Mouse (Mus musculus): ENCODE measurements around the gene Arhgap24. TPM values are rescaled to one million over a fixed set of nuclear protein-coding genes. Genes with fewer than 3 reads are reported as not detected.
A peak's percentile ranks its signal among the peaks of the same experiment; 100 is the strongest.

Gene Arhgap24
- polyA plus RNA-seq, 1 experiment from 2014 or later = 11.3 TPM

- no peaks in the 10 kb centered on the region; the same call in 1 of the 2 replicates for H3K4me1 ChIP-seq (ENCODE audit: control insufficient read depth, insufficient read depth, low read length)
- 54% methylated on average over 4 of the region's 4 CpGs for WGBS
These were observed 293.3 kb downstream of the Arhgap24 start for GRCm38 (mm10) chr5:102774500-102774899.

GRCm38 (mm10) chr5:102777255-102777654 lies 296.1 kb downstream of the Arhgap24 start:
- H3K27me3 ChIP-seq (replicated peaks; ENCODE audit: control insufficient read depth, insufficient read depth, low read length) = no peaks in the 10 kb centered on the region
- H3K36me3 ChIP-seq (ENCODE audit: control insufficient read depth, insufficient read depth, low read length) = no peaks in the 10 kb centered on the region
- H3K4me2 ChIP-seq (ENCODE audit: low read depth, low read length) = no peak overlapping the region
- ATAC-seq = no peak
- no peak overlapping the region for H3K9ac ChIP-seq (ENCODE audit: low read depth, low read length)
- 95% methylated on average over 9 of the region's 9 CpGs for WGBS
- no peaks in the 10 kb centered on the region for H3K4me1 ChIP-seq (ENCODE audit: control insufficient read depth, insufficient read depth, low read length)
- H3K4me3 ChIP-seq (ENCODE audit: low read length) = no peak overlapping the region
- no peak overlapping the region for H3K27ac ChIP-seq (ENCODE audit: low read length)
- H3K9me3 ChIP-seq (ENCODE audit: control insufficient read depth, low read length) = no peaks in the 10 kb centered on the region

More at GRCm38 (mm10) chr5:102774500-102774899, 293.3 kb downstream of the Arhgap24 start:
- no peak for ATAC-seq
- H3K4me2 ChIP-seq (ENCODE audit: low read depth, low read length) = no peak overlapping the region
- H3K4me3 ChIP-seq (ENCODE audit: low read length) = no peak overlapping the region
- H3K9me3 ChIP-seq (ENCODE audit: control insufficient read depth, low read length) = no peaks in the 10 kb centered on the region
- H3K27me3 ChIP-seq (replicated peaks; ENCODE audit: control insufficient read depth, insufficient read depth, low read length) = no peaks in the 10 kb centered on the region
- no peak overlapping the region for H3K27ac ChIP-seq (ENCODE audit: low read length)
- H3K9ac ChIP-seq (ENCODE audit: low read depth, low read length) = no peak overlapping the region
- no peaks in the 10 kb centered on the region for H3K36me3 ChIP-seq (ENCODE audit: control insufficient read depth, insufficient read depth, low read length)

GRCm38 (mm10) chr5:102777852-102778251 lies 296.7 kb downstream of the Arhgap24 start:
- Histone ChIP-seq H3K27me3 (replicated peaks; ENCODE audit: control insufficient read depth, insufficient read depth, low read length) (no peaks in the 10 kb centered on the region), H3K9me3 (ENCODE audit: control insufficient read depth, low read length) (no peaks in the 10 kb centered on the region), H3K9ac (ENCODE audit: low read depth, low read length) (no peak overlapping the region), H3K4me1 (ENCODE audit: control insufficient read depth, insufficient read depth, low read length) (no peaks in the 10 kb centered on the region), H3K4me2 (ENCODE audit: low read depth, low read length) (no peak overlapping the region), H3K4me3 (ENCODE audit: low read length) (no peak overlapping the region), H3K27ac (ENCODE audit: low read length) (no peak overlapping the region), H3K36me3 (ENCODE audit: control insufficient read depth, insufficient read depth, low read length) (no peaks in the 10 kb centered on the region)
- 70% methylated on average over 9 of the region's 9 CpGs for WGBS
- ATAC-seq = no peak

- Histone ChIP-seq H3K27me3 (replicated peaks; ENCODE audit: control insufficient read depth, insufficient read depth, low read length) (no peaks in the 10 kb centered on the region), H3K4me3 (ENCODE audit: low read length) (no peak overlapping the region), H3K36me3 (ENCODE audit: control insufficient read depth, insufficient read depth, low read length) (no peaks in the 10 kb centered on the region), H3K9ac (ENCODE audit: low read depth, low read length) (no peak overlapping the region), H3K4me2 (ENCODE audit: low read depth, low read length) (no peak overlapping the region), H3K9me3 (ENCODE audit: control insufficient read depth, low read length) (no peaks in the 10 kb centered on the region), H3K4me1 (ENCODE audit: control insufficient read depth, insufficient read depth, low read length) (no peaks in the 10 kb centered on the region), H3K27ac (ENCODE audit: low read length) (no peak overlapping the region)
- no peak for ATAC-seq
- 70% methylated on average over 5 of the region's 5 CpGs for WGBS
These were observed 297.1 kb downstream of the Arhgap24 start for GRCm38 (mm10) chr5:102778253-102778652.

- H3K4me1 ChIP-seq (ENCODE audit: control insufficient read depth, insufficient read depth, low read length) = no peaks in the 10 kb centered on the region
- no peak overlapping the region for H3K27ac ChIP-seq (ENCODE audit: low read length)
- H3K36me3 ChIP-seq (ENCODE audit: control insufficient read depth, insufficient read depth, low read length) = no peaks in the 10 kb centered on the region
- H3K4me3 ChIP-seq (ENCODE audit: low read length) = no peak overlapping the region
- no peaks in the 10 kb centered on the region for H3K27me3 ChIP-seq (replicated peaks; ENCODE audit: control insufficient read depth, insufficient read depth, low read length)
- no peaks in the 10 kb centered on the region for H3K9me3 ChIP-seq (ENCODE audit: control insufficient read depth, low read length)
- no peak overlapping the region for H3K4me2 ChIP-seq (ENCODE audit: low read depth, low read length)
- ATAC-seq = peak; percentile 33; the same call in 1 of the 2 replicates
- no peak overlapping the region for H3K9ac ChIP-seq (ENCODE audit: low read depth, low read length)
- WGBS = 51% methylated on average over 4 of the region's 4 CpGs
These were observed 302.4 kb downstream of the Arhgap24 start for GRCm38 (mm10) chr5:102783585-102783984.

GRCm38 (mm10) chr5:102786123-102786522 lies 304.9 kb downstream of the Arhgap24 start:
- Histone ChIP-seq H3K27me3 (replicated peaks; ENCODE audit: control insufficient read depth, insufficient read depth, low read length) (no peaks in the 10 kb centered on the region), H3K4me2 (ENCODE audit: low read depth, low read length) (no peak overlapping the region), H3K9me3 (ENCODE audit: control insufficient read depth, low read length) (no peaks in the 10 kb centered on the region), H3K4me3 (ENCODE audit: low read length) (no peak overlapping the region), H3K9ac (ENCODE audit: low read depth, low read length) (no peak overlapping the region), H3K27ac (ENCODE audit: low read length) (no peak overlapping the region), H3K36me3 (ENCODE audit: control insufficient read depth, insufficient read depth, low read length) (no peaks in the 10 kb centered on the region), H3K4me1 (ENCODE audit: control insufficient read depth, insufficient read depth, low read length) (no peaks in the 10 kb centered on the region)
- WGBS = 83% methylated on average over 2 of the region's 2 CpGs
- no peak for ATAC-seq

GRCm38 (mm10) chr5:102788437-102788836 lies 307.2 kb downstream of the Arhgap24 start:
- Histone ChIP-seq H3K27me3 (replicated peaks; ENCODE audit: control insufficient read depth, insufficient read depth, low read length) (no peaks in the 10 kb centered on the region), H3K4me1 (ENCODE audit: control insufficient read depth, insufficient read depth, low read length) (no peaks in the 10 kb centered on the region), H3K9me3 (ENCODE audit: control insufficient read depth, low read length) (no peaks in the 10 kb centered on the region), H3K9ac (ENCODE audit: low read depth, low read length) (no peak overlapping the region), H3K4me2 (ENCODE audit: low read depth, low read length) (no peak overlapping the region), H3K4me3 (ENCODE audit: low read length) (no peak overlapping the region), H3K36me3 (ENCODE audit: control insufficient read depth, insufficient read depth, low read length) (no peaks in the 10 kb centered on the region), H3K27ac (ENCODE audit: low read length) (no peak overlapping the region)
- no peak for ATAC-seq
- WGBS = 63% methylated on average over 3 of the region's 3 CpGs

GRCm38 (mm10) chr5:102791273-102791672 lies 310.1 kb downstream of the Arhgap24 start:
- WGBS = 54% methylated on average over 4 of the region's 4 CpGs
- no peak overlapping the region for H3K9ac ChIP-seq (ENCODE audit: low read depth, low read length)
- H3K27me3 ChIP-seq (replicated peaks; ENCODE audit: control insufficient read depth, insufficient read depth, low read length) = no peaks in the 10 kb centered on the region
- no peaks in the 10 kb centered on the region for H3K9me3 ChIP-seq (ENCODE audit: control insufficient read depth, low read length)
- no peak overlapping the region for H3K4me3 ChIP-seq (ENCODE audit: low read length)
- no peaks in the 10 kb centered on the region for H3K4me1 ChIP-seq (ENCODE audit: control insufficient read depth, insufficient read depth, low read length)
- no peak overlapping the region for H3K27ac ChIP-seq (ENCODE audit: low read length)
- H3K4me2 ChIP-seq (ENCODE audit: low read depth, low read length) = no peak overlapping the region
- no peaks in the 10 kb centered on the region for H3K36me3 ChIP-seq (ENCODE audit: control insufficient read depth, insufficient read depth, low read length)
- no peak for ATAC-seq

- 79% methylated on average over 11 of the region's 11 CpGs for WGBS
- H3K27ac ChIP-seq (ENCODE audit: low read length) = no peak overlapping the region
- H3K36me3 ChIP-seq (ENCODE audit: control insufficient read depth, insufficient read depth, low read length) = no peaks in the 10 kb centered on the region
- no peaks in the 10 kb centered on the region for H3K9me3 ChIP-seq (ENCODE audit: control insufficient read depth, low read length)
- no peaks in the 10 kb centered on the region for H3K4me1 ChIP-seq (ENCODE audit: control insufficient read depth, insufficient read depth, low read length)
- H3K9ac ChIP-seq (ENCODE audit: low read depth, low read length) = no peak overlapping the region
- H3K27me3 ChIP-seq (replicated peaks; ENCODE audit: control insufficient read depth, insufficient read depth, low read length) = no peaks in the 10 kb centered on the region
- no peak for ATAC-seq
- no peak overlapping the region for H3K4me3 ChIP-seq (ENCODE audit: low read length)
- no peak overlapping the region for H3K4me2 ChIP-seq (ENCODE audit: low read depth, low read length)
These were observed 312.3 kb downstream of the Arhgap24 start for GRCm38 (mm10) chr5:102793536-102793935.

- WGBS = 63% methylated on average over 3 of the region's 3 CpGs
- peaks cover 5% of the 10 kb centered on the region; the same call in 1 of the 2 replicates for H3K4me1 ChIP-seq (ENCODE audit: control insufficient read depth, insufficient read depth, low read length)
- ATAC-seq = peak; percentile 65; the same call in 1 of the 2 replicates
These were observed 320.3 kb downstream of the Arhgap24 start for GRCm38 (mm10) chr5:102801469-102801868.

More at GRCm38 (mm10) chr5:102801469-102801868, 320.3 kb downstream of the Arhgap24 start:
- H3K36me3 ChIP-seq (ENCODE audit: control insufficient read depth, insufficient read depth, low read length) = no peaks in the 10 kb centered on the region
- H3K9me3 ChIP-seq (ENCODE audit: control insufficient read depth, low read length) = no peaks in the 10 kb centered on the region
- no peaks in the 10 kb centered on the region for H3K27me3 ChIP-seq (replicated peaks; ENCODE audit: control insufficient read depth, insufficient read depth, low read length)
- no peak overlapping the region for H3K27ac ChIP-seq (ENCODE audit: low read length)
- H3K4me3 ChIP-seq (ENCODE audit: low read length) = no peak overlapping the region
- no peak overlapping the region for H3K4me2 ChIP-seq (ENCODE audit: low read depth, low read length)
- no peak overlapping the region for H3K9ac ChIP-seq (ENCODE audit: low read depth, low read length)
